Mouse (Mus musculus) left cerebral cortex, postnatal 4 days (tissue): ENCODE measurements at regions not wholly inside any gene's neighbourhood (a gene's known extent, or its start where the extent isn't known, plus 50 kb on each side); places are given as distances from the start of the nearest gene placed in this dataset.
A peak's percentile ranks its signal among the peaks of the same experiment; 100 is the strongest.

Experiments used
- DNase-seq: peaks from one replicate; pipeline ENCODE4 v3.0.0-alpha.2; 2022
- intact Hi-C: fragments of 180-260 bp; cut with DNase I; formaldehyde crosslinking; loops from one replicate; pipeline ENCODE4 v1.15.1; 2025

DNA sequence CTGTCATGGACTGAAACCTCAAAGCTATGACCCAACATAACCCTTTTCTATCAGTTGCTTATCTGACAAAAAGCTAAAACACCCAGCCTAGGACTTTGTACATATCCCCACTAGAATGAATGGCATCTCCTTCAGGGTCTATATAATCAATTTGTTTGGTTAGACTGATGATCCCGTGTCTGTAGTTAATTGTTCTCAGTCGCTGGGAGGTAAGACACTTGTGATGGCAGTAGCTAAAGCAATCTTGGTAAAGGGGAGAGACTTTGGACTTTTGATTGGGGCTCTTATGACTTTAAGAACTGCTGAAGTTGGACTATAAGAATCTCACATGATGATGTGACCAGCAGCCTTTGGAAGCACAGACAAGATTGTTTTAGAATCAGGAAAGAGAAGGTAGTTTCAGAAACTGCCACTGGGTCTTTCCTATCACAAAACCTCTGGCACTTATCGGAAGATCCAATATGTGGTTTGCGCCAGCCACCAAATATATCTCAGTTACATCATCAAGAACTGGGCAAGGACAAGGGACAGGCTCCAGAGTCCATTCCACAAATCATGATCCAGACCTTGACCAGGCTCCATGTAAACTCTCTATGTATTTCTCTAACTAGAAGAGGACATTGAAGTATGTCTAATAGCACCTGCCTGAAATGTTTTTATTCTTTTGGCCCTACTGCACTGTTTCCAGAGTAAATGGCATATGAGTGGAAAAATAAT lies 183.1 kb downstream of the Sp3 start:
- intact Hi-C loops = no loop called here
- no peak for DNase-seq

- intact Hi-C loops = no loop called here
- DNase-seq = no peak
Measured at GRCm38 (mm10) chr2:72800696-72801095, 179.6 kb downstream of the Sp3 start.

GRCm38 (mm10) chr2:72813282-72813974 lies 166.8 kb downstream of the Sp3 start:
- intact Hi-C loops = no loop called here
- no peak for DNase-seq

DNA sequence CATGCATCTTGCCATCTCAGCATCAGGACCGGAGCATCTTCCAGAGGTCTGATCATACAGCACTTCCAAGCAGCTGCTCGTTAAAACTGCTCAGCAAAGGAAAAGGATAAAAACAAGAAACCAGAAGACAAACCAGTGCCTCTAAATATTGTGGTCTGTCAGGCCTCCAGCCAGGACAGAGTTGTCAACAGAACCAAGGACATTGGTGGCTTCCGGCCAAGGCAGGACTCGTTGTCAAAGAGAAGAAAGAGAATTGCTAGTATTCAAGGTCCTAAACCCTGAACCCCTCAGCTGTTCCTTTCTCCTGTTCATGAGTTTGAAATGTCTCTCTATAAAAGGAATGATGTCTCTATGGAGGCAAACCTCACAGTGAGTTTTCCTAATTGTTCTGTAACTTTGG lies 155.0 kb downstream of the Sp3 start:
- intact Hi-C loops = no loop called here
- DNase-seq = peak; percentile 27

DNA sequence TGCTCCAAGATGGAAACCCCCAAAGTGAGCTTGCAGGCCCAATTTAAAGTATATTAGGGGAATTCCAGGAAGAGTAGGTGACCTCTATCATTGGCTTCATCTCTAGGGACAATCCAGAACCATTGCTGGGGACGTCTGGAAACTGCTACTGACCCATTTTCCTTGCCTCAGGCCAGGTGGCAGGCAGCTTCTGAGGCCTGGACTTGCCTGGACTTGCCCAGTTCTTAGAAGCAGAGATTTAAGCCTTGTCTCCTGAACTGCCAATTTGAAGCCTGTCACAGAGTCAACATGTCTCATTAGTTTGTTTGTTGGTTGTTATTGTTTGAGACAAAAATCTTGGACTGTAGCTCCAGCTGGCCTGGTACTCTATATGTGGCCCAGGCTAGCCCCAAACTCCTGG lies 151.1 kb downstream of the Sp3 start:
- intact Hi-C loops = no loop called here
- DNase-seq = no peak

GRCm38 (mm10) chr2:72832770-72833169 lies 147.5 kb downstream of the Sp3 start:
- DNase-seq = no peak
- intact Hi-C loops = no loop called here

GRCm38 (mm10) chr2:72838085-72838727 lies 142.0 kb downstream of the Sp3 start:
- intact Hi-C loops = no loop called here
- no peak for DNase-seq

GRCm38 (mm10) chr2:72839673-72840072 lies 140.6 kb downstream of the Sp3 start:
- DNase-seq = no peak

DNA sequence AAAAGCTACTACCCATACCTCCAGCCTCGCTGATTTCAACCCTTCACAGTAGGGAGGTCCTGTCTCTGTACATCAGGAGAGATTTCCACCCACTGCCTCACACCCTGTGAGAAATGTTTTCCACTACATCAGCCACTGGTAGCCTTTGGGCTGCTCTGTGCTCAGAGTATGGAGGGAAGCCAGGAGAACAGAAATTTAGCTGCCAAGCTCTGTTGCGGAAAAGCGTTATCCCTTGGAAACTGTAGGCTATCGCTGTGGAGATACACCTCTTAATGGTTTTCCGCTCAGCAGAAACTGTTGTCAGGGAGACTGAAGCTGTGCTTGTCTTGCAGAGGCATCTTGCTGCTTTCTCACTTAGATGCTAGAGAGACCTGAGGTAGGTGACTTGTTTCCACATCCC lies 138.9 kb downstream of the Sp3 start:
- DNase-seq = no peak
- intact Hi-C loops = no loop called here

More at GRCm38 (mm10) chr2:72839673-72840072, 140.6 kb downstream of the Sp3 start:
- intact Hi-C loops = no loop called here

- intact Hi-C loops = no loop called here
- no peak for DNase-seq
Measured at GRCm38 (mm10) chr2:72843610-72844009, 136.6 kb downstream of the Sp3 start.

DNA sequence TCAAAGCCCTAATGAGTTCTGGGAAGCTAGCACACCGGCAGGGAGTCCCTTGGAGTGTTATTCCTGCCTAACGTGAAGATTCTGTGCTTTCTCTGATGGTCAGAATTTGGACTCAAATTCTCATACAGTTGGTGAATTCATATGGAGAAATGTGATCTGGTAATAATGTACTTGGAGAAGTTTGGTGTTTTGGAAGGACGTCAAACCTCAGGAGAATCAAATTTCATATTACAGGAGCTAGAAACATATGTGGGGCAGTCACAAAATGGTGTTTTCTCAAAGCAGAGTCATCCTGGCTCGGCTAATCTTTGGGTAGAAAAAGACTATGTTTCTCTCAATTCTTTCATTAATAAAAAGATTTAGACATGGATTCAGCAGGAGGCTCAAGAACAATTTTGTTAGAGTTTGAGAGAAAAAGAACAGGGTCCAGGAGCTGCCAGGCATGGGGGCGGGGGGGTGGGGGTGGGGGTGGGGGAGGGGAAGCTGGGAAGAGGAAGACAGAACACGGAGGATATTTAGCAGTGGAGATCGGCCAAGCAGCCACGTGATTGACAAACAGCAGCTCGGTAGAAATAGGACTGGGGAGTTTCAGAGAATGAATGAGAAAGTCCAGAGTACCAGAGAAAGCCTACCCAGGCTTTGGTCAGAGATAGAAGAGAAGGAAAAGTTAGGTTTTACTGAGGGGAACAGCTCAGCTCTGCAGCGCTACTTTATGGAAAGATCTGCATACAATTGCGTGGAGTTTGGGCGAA lies 130.6 kb downstream of the Sp3 start:
- DNase-seq = no peak
- intact Hi-C loops = no loop called here

GRCm38 (mm10) chr2:72852509-72852908 lies 127.7 kb downstream of the Sp3 start:
- intact Hi-C loops = no loop called here
- no peak for DNase-seq

GRCm38 (mm10) chr2:72855276-72855970 lies 124.8 kb downstream of the Sp3 start:
- DNase-seq = peak; percentile 73
- intact Hi-C loops = no loop called here

DNA sequence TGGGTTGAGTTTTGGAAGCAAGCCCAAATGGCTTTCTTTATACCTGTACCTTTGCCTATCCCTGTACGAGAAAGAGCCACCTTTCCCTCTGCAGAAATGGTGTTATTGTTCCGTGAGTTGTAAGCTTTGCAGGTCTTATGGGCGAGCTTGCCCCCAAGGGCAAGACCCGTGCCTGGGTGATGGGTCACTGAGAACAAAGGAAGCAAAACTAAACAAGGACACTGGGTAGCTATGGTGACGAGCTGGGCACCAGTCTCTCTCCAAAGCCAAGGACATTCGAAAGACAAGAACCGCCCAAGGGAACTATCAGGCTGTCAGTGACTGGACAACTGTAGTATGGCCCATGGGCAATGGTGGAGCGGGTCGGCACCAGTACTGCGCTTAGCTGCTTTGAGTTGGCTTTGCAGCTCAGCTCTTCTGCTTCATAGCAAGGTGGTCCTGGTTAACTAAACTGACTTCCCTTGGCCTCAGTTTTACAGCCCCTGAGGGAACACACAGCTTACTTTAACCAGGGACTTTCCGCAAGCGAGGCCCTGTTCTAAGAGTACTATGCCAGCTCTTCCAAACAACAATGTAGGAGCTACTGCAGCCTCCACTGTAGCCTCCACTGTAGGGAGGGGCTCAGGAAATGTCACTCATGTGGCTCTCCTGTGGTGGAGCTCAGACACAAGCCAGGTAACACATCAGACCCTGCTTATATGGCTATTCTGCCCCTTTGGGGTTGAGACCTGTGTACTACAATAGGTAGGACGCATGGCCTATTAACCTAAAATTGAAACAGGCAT lies 124.1 kb downstream of the Sp3 start:
- no peak for DNase-seq
- intact Hi-C loops = no loop called here

DNA sequence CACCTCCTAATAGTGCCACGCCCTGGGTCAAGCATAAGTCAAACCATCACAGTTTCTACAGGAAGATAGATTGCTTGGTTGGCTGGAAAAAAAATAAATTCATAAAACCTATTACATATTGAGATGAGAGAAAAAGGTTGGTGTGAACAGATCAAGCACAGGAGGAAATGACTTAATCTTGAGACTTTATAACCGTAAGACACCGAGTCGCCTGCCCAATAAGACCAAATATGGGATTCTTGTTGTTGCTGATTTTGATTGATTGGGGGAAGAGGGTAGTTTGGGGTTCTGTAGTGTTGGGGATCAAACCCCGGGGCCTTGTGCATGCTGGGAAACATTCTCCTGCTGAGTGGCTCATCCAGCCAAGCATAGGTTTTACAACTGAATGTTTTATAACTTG lies 122.9 kb downstream of the Sp3 start:
- intact Hi-C loops = no loop called here
- no peak for DNase-seq

- no peak for DNase-seq
- intact Hi-C loops = no loop called here
Measured at GRCm38 (mm10) chr2:72865462-72866365, 114.5 kb downstream of the Sp3 start.

GRCm38 (mm10) chr2:72866366-72866688 lies 113.9 kb downstream of the Sp3 start:
- no peak for DNase-seq

DNA sequence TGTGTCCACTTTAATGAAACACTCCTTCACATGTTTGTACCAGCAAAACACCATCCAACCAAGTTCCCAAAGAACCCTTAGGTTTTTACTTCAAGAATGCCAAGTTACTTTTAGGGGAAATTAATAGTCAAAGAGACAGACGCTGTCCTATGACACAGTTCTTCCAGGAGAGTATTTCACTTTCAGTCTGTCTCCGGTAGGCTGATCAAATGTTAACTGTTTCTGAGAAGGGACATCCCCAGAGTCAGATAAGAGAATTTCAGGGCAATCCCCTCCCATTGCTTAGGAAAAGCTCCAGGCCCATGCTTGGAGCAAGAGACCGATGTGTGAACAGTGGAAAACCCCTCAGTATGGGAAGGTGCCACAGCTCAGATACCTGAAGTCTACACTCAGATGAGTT lies 112.1 kb downstream of the Sp3 start:
- intact Hi-C loops = no loop called here
- no peak for DNase-seq

More at GRCm38 (mm10) chr2:72866366-72866688, 113.9 kb downstream of the Sp3 start:
- intact Hi-C loops = no loop called here

DNA sequence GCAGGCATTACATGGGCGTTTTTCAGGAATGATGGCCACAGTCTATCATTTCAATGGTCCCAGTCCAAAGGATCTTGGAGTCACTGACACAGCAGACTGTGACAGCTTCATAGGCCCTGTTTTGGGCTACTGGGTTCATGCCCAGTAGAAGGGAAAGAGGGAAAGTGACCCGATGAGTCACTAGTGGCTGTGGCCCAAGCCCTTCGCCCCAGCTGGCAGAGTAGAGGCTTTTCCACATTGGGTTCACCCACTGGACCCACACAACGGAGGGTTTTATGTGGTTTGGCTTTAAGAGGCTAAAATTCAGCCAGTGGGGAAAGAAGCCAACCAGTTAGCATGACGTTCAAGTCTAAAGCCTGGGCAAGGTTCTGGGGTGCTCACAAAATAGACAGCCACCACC lies 108.4 kb downstream of the Sp3 start:
- peak; percentile 44 for DNase-seq
- intact Hi-C loops = no loop called here
